Mouse (Mus musculus) Muller cell, postnatal 12 days (primary cell): Measurements from ENCODE around the gene Usp37.
A peak's percentile ranks its signal among the peaks of the same experiment; 100 is the strongest.
"Not testable (repeated sequence)": the region's sequence is repeated elsewhere in the genome, so short reads cannot be mapped to it uniquely, and the experiment has no call there.

Source experiments
- DNase-seq: peaks from one replicate; pipeline ENCODE4 v3.0.0-alpha.2; 2015; ENCODE audit errors: inconsistent ontology term

The Usp37 gene

DNA sequence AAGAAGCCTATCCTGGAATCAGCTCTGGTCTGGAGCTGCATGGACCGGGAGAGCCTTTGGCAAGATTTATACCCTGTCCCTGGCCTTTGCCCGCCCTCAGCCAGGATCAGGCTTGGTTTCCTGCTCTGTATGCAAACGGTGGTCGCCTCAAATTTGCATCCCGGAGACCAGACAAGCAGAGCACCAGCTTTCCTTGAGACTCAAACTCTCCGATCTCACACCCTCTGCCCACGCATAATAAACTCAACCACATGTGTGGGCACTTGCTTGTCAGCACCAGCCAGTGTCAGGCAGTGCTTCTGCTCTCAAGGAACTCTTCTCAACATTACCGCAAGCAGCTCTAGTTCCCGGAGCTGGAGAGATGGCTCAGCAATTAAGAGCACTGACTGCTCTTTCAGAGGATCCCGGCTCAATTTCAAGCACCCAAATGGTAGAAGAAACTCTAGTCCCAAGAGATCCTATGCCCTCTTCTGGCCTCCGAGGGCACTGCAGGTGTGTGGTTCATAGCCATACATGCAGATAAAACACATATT is 146.1 kb downstream of the Usp37 start:
- peak; percentile 55 for DNase-seq

DNA sequence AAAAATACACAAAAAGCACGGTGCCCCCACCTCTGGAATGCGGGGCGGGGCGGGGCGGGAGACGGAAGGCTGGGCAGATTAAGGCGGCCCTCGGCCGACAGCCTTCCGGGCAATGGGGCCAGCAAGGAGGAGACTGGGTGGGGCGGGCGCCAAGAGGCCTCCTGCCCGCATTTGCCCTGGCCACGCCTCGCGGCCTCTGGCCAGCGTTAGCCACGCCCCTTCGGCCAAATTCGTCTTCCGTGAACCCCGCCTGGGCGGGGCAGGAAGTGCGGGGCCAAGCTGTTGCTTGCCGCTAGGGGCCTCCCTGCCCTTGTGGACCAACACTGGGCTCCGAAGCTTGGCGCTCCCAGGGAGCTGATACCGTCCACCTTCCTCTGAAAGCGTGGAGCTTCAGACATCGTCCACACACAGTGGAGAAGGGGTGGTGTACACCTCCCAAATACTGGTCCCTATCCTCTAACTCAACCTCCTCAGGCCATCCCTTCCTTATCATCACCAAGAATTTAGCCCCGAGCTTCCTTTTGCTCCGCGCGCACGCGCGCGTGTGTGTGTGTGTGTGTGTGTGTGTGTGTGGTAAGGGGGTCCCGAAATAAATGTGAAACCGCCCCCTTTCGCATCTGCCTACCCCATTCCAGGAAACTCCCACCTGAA is 146.7 kb downstream of the Usp37 start:
- DNase-seq = peak; percentile 99

DNA sequence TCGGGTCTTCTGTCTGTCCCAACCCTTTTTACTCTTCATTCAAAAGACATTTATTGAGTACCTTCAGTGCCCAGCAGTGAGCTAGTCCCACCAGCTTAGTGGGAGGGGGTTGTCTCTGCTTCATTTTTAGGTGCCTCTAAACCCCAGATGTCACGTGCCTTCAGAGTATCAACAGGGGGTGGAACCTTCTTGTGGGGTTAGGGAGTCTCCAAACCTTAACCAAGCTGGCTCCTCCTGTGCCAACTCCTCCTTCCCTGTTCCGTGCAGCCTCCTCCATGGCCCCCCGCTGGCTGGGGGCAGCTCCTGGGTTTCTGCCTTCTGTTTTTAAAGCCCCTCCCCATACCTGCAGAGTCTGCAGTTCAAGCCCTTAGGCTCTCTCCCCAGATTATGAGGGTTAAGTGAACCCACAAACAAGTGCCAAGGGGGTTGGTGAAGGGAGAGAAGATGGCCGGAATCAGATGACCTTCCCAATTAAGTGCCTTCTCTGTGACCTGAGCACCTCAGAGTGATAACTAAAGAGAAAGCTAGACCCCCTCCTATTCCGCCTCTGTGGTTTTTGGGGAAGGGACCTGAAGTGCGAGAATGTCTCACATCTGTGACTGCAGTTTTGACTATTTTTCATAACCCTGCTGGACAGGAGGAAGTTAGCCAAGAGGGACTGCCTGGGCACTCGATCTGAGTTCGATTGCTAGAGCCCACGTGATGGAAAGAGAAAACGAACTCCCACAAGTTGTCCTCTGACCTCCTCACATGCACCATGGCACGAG is 147.4 kb downstream of the Usp37 start:
- DNase-seq = not testable (repeated sequence)

DNA sequence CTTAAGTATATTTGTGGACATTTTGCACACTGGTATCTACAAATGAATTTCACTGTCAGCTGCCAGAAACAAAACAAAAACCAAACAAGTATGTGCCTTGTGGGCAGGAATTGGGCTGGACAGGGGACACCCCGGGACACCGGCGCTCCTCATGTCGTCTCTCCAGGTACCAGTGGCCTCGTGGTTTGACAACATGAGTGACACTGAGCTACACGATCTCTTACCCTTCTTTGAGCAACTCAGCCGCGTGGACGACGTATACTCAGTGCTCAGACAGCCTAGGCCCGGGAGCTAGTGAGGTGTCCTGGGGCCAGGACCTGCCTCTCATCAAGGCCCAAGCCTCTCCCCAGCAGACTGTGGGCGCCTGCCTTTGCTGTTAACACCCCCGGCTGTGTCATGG is 148.8 kb downstream of the Usp37 start:
- no peak for DNase-seq

DNA sequence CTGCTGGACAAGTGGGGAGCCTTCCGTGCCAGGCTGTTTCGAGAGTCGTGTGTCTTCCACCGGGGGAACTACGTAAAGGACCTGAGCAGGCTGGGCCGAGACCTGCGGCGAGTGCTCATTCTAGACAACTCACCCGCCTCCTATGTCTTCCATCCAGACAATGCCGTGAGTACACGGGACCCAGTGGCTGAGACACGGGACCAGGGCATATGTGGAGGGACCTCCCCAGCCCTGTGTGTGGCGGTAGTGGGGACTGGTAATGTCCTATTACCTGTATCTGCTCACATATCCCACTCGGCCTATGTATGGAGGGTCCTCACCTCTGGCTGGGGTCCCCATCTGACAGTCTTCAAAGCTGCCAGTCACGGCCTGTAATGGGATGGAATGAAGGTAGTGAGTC is 149.2 kb downstream of the Usp37 start:
- no peak for DNase-seq

DNA sequence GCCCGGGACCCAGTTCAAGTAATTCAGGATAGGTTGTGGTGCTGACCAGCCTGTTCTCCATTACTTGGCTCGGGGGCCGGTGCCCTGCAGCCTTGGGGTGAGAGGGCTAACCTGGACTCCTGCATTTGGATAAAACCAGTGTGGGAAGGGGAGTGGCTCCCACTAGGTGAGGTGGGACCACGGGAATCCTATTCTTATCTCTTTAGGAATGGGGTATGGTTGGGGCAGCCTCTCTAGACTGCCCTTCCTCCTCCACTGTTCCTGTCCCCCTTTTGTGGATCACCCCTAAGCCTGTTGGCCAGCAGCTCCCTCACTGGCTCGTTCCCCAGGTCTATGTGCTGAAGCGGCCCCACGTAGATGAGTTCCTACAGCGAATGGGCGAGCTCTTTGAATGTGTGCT is 149.8 kb downstream of the Usp37 start:
- no peak for DNase-seq

DNA sequence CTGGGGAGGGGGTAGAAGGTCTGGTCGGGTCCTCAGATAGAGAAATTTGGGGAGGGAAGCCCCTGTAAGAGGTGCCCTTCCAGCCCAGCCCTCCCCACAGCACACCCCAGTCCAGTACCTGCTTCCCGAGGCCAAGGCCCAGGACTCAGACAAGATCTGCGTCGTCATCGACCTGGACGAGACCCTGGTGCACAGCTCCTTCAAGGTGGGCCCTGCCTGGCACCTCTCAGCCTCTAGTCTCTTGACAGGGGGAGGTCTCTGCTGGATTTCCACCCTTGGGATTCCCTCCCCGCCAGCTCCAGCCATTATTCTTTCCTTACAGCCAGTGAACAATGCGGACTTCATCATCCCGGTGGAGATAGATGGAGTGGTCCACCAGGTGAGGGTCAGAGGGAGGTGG is 150.4 kb downstream of the Usp37 start:
- DNase-seq = no peak

DNA sequence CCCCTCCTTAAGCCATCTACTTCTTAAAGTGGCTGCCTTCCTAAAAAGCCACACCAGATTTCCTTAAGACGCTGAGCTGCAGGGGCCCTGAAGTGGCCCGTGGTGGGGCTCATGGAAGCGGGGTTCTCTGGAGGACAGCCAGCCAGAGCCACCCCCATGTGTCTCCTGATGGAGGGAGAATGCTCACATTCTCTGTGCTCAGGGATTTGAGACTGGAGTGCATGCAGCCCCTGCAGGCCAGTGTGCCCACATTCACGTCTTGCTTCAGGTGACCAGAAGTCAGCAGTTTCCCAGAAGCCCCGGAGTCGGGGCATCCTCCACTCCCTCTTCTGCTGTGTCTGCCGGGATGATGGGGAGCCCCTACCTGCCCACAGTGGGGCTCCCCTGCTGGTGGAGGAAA is 151.1 kb downstream of the Usp37 start:
- no peak for DNase-seq

DNA sequence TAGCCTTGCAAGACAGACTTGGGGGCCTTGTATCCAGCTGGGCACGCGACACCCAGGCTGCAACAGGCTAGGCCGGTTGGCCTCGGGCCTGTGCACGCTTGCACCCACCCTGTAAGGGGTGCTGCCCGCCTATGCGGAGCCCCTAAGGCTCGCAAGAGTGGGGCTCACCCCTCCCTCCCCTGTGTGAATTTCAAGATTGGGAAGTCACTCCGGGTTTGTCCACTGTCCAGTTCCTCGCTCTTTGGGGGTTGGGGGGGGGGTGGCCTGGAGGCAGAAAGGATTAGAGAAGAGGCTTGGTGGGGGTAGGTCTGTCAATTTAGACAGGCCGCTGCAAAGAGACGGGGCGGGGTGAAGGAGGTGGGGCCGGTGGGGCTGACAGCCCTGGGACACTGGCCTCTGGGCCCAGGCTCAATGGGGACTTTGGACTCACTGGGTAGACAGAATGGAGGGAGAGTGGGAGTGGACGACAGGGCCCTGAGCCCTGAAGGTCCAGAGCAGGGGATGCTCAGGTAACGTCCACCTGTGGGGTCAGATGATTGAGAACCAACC is 151.6 kb downstream of the Usp37 start:
- peak; percentile 41 for DNase-seq

DNA sequence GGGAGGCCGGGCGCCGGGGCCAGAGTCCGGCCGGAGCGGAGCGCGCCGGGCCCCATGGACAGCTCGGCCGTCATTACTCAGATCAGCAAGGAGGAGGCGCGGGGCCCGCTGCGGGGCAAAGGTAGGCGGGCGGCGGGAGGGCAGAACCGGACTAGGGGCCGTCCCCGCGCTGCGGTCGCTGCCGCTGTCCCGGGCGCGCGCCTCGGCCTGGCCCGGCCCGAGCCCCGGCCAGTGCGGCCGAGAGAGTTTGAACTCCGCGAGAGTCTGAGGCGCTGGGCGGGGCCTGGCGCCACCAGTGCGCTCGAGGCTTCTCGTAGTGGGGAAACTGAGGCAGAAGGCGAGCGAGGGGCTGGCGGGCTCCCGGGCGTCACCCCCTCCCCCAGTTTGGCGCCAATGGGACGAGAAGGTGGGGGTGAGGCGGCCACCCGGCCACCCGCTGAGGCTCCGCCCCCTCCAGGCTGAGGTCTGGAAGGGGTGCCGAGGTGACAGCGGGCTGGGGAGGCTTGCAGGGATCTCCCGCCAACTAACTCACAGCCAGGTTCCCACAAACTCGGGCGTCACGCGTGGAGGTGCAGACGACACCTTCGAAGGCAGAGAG is 152.1 kb downstream of the Usp37 start:
- DNase-seq = peak; percentile 77

DNA sequence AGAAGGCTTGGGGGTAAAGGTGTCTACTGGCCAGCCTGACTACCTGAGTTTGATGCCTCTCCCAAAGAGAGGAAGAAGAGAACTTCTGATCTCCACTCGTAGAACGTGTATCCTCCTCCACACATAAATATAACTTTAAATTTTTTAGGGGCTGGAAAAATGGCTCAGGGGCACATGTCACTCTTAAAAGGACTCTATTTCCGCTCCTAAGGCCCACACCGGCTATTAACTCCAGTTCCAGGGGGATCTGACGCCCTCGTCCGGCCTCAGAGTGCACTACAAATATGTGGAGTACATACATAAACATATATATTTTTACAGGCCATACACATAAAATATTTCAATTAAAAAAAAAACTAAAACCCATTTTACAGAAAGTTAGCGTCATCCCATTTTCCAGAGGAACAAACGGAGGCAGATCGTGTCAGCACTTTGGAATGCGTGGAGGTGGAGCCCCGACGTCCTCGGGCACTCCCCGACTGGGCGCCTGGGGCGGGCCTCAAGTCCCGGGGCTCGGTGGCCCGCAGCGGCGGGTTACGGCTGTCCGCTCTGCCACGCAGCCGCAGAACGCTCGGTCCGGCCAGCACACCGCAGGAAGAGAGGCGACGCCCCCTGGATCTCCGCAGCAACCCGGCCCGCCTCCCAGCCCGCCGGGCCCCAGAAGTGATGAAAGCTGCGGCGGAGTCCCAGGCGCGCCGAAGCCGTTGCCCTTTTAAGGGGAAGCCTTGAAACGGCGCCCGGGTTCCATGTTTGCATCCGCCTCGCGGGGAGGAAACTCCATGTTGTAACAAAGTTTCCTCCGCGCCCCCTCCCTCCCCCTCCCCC is 152.9 kb downstream of the Usp37 start, which contains the start of gene Ctdsp1:
Gene Ctdsp1, plus strand, starts transcription at position 586 of the 825 bp plus-strand sequence.
- DNase-seq = peak; percentile 99

DNA sequence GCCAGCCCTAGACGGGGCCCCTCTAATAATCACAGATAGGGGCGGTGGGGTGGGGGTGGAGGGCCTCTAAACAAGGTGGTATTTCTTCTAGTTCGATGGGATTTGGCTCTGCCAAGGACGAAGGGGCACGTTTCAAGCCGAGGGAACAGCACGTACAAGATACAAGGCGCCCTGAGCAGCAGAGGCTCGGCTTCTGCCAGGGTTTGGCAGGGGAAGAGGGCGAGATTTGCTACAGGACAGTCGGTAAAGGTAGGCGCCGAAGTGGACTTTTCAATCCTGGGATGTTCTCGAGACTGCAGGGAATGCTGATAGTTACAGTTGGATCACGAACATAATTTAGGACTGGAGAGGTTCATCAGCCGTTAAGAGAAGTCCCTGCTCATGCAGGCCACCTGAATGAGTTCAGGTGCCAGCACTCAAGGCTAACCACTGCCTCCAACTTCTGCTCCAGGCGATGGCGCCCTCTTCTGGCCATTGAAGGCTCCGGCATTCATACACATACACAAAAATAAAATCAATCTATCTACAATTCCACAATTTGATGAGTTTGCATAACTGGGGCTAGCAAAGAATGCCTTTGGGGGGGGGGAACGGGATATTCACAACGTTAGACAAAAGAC is 153.7 kb downstream of the Usp37 start:
- peak; percentile 67 for DNase-seq

DNA sequence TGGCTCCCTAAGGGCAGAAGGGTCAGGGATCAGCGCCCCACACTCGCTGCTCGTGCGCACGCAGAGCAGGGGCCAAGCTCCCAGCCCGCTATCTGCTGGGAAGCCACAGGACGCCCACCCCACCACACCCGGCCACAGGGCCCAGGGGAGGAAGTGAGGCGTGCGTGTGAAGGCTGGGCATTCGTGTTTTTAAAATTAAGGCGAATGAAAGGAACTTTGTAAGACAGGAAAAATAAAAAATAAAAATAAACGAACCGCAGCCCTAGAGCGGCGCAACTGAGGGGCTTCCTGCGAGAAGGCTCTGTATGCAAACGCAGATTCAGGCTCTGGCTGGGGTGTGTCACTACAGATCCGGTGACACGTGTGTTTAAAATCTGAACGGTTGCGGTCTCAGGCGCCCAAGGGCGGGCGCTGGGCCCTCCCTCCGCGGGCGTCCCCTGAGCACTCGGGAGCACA is 154.2 kb downstream of the Usp37 start:
- DNase-seq = no peak

DNA sequence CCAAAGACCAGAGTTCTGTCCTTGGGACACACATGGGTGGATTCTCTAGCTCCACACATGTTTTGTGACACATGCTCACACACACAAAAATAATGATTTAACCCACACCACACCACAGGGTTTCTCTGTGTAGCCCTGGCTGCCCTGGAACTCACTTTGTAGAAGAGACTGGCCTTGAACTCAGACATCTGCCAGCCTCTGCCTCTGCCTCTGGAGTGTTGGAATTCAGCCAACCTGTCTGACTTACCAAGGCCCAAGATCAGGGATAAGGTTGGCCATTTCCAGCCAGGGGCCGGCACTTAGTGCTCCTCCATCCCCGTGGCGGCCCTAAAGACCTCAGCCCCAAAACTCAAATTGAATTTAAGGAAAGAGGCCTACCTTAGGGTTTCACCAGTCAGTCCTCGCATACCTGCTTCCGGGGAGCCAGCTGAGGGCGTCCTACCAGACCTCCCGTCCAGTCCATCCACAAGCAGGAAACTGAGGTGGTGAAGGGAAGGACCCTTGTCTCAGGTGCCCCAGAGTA is 155.6 kb downstream of the Usp37 start:
- no peak for DNase-seq

DNA sequence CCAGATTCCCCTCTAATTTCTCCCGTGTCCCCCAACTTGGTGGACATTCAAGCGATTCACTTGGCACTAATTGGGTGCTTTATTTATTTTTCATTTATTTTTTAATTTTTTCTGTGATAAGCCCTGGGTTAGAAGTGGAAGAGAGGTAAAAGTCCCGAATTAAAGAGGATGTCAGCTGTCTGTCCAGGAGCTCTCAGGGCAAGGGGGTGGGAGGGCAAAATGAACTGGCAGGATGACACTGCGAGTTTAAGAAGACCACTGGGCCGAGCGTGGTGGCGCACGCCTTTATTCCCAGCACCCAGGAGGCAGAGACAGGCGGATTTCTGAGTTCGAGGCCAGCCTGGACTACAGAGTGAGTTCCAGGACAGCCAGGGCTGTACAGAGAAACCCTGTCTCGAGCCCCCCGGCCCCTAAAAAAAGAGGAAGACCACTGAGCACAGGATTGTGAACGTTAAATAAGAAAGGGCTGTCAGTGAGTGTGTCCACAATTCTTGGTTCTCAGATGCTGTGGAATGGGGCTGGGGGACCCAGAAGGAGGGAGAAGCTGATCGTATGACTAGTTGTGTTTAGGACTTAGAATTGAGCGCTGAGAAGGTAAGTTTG is 156.6 kb downstream of the Usp37 start:
- no peak for DNase-seq

DNA sequence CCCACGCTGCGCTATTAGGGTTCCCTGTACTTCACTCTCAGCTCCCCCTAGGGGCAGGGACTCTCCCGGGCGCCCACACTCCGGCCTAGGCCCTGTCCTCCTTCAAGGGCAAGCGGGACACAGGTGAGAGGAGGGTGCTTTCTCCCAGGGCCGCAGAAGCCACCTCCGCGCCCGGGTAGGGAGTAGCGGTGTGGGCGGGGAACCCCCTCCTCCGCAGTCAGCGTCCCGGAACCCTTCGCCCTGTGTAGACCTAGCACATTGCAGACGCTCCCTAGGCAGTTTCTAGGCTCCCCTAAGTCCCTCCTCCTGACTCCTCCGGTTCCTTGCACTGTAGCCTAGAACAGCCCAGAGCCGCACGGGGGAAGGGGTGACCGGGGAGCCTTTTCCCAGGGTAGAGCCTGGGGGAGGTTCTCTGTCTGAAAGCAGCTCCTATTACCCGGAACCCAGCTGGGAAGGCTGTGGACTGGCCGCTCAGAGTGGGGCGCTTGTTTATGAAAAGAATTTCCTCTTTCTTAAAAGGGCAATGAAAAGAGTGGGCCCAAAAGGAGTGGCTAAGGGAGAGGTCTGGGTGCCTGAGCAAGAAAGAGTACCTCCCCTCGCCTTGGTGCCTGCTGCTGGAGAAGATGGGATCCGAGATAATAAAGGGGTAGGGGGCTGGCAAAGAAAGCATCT is 157.2 kb downstream of the Usp37 start:
- peak; percentile 98 for DNase-seq

DNA sequence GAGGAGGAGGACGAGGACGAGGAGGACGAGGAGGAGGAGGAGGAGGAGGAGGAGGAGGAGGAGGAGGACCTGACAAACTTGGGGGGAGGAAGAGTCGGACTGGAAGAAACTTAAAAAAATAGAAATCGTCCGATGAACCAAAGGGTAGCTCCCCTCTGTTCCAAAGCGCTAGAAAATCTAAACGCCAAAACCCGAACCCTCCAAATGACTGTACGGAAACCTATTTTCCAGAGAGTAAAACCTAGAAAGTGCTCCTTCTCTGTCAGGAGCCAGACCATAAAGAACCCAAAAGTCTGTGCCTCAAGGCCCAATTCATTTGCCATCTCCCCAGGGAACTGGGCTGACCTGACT is 157.7 kb downstream of the Usp37 start:
- no peak for DNase-seq

DNA sequence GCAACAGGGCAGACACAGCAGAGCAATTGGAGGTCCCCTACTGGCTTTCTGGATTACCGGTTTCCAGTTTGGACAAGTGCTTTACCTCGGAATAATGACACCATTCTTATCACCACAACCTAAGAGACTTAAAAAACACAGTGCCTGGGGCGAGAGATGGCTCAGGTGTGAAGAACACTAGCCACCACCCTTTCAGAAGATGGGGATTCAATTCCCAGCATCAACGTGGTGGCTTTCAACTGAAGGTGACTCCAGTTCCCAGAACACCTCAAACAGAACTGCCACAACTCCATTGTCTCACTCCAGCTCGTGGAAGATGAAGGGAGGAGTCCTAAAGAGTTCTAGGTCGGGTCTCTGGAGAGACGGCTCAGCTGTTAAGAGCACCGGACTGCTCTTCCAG is 158.6 kb downstream of the Usp37 start:
- no peak for DNase-seq
